28 mouse cellular contexts compared by ENCODE assay signal in genomic region chr13:41899281-41899680, GRCm38 (mm10). TPM values are rescaled to one million over a fixed set of nuclear protein-coding genes. Genes with fewer than 3 reads are reported as not detected.
DNase-seq lines count a peak whose midpoint lies in the region; ATAC-seq and TF ChIP-seq lines count a peak whose summit lies in the region.
"Had no signal": no experiment of that assay in that cellular context is flagged by ENCODE, and none has a peak within 500 bp of the region (broad histone marks: within the 10 kb centered on the region; RNA-seq: fewer than 3 reads in every experiment).

No protein-coding gene starts in this region.

- ATAC-seq in embryonic facial prominence, embryonic 14.5 days (ENCODE audit: low read depth) = no peak
- ATAC-seq in hindbrain, postnatal 0 days = no peak
- no peak for ATAC-seq in hindbrain, embryonic 14.5 days (ENCODE audit: low FRiP score)
- peak; percentile 88 for ATAC-seq in lung, embryonic 14.5 days (ENCODE audit: insufficient read depth)
- ATAC-seq in lung, embryonic 16.5 days (ENCODE audit: low read depth) = peak; percentile 59; the same call in 1 of the 2 replicates
- ATAC-seq: forebrain, embryonic 14.5 days; forebrain, embryonic 16.5 days had no signal

- H3K27me3 ChIP-seq in embryonic facial prominence, embryonic 14.5 days (replicated peaks; ENCODE audit: control insufficient read depth, insufficient read depth, low read length) = no peaks in the 10 kb centered on the region
- H3K27me3 ChIP-seq in embryonic facial prominence, embryonic 10.5 days (replicated peaks; ENCODE audit: low read depth, poor library complexity, severe bottlenecking) = no peaks in the 10 kb centered on the region
- no peaks in the 10 kb centered on the region for H3K27me3 ChIP-seq in hindbrain, postnatal 0 days (ENCODE audit: insufficient read depth, low read length)
- H3K27me3 ChIP-seq in hindbrain, embryonic 14.5 days (ENCODE audit: control insufficient read depth, insufficient read depth, low read length) = no peaks in the 10 kb centered on the region
- H3K27me3 ChIP-seq in lung, embryonic 14.5 days (ENCODE audit: insufficient read depth, low read length) = no peaks in the 10 kb centered on the region
- no peaks in the 10 kb centered on the region for H3K27me3 ChIP-seq in lung, embryonic 16.5 days (ENCODE audit: control insufficient read depth, insufficient read depth, low read depth, low read length)
- H3K27me3 ChIP-seq: embryonic facial prominence, embryonic 12.5 days; embryonic facial prominence, embryonic 15.5 days; forebrain, embryonic 12.5 days had no signal

- no peak overlapping the region for H3K27ac ChIP-seq in embryonic facial prominence, embryonic 14.5 days (replicated peaks; ENCODE audit: low read depth, low read length)
- H3K27ac ChIP-seq in embryonic facial prominence, embryonic 10.5 days (replicated peaks) = no peak overlapping the region
- no peak overlapping the region for H3K27ac ChIP-seq in hindbrain, postnatal 0 days
- H3K27ac ChIP-seq in hindbrain, embryonic 14.5 days = no peak overlapping the region
- no peak overlapping the region for H3K27ac ChIP-seq in lung, embryonic 14.5 days (ENCODE audit: low read depth)
- H3K27ac ChIP-seq in lung, embryonic 16.5 days (ENCODE audit: low read length) = no peak overlapping the region
- H3K27ac ChIP-seq: embryonic facial prominence, embryonic 12.5 days; embryonic facial prominence, embryonic 15.5 days; forebrain, embryonic 10.5 days; forebrain, embryonic 12.5 days had no signal

- no peaks in the 10 kb centered on the region for H3K4me1 ChIP-seq in embryonic facial prominence, embryonic 14.5 days (ENCODE audit: control insufficient read depth, insufficient read depth, low read length)
- no peaks in the 10 kb centered on the region for H3K4me1 ChIP-seq in embryonic facial prominence, embryonic 10.5 days
- no peaks in the 10 kb centered on the region for H3K4me1 ChIP-seq in hindbrain, postnatal 0 days (ENCODE audit: insufficient read depth, low read length)
- no peaks in the 10 kb centered on the region for H3K4me1 ChIP-seq in hindbrain, embryonic 14.5 days (replicated peaks; ENCODE audit: control insufficient read depth, insufficient read depth, low read length)
- H3K4me1 ChIP-seq in lung, embryonic 14.5 days (ENCODE audit: insufficient read depth) = no peaks in the 10 kb centered on the region
- H3K4me1 ChIP-seq in lung, embryonic 16.5 days (replicated peaks; ENCODE audit: control insufficient read depth, insufficient read depth, low read length) = peaks cover 2% of the 10 kb centered on the region; the same call in 1 of the 2 replicates
- H3K4me1 ChIP-seq in lung, adult 2 months (ENCODE audit: control insufficient read depth, insufficient read depth, low read length) = no peaks in the 10 kb centered on the region
- H3K4me1 ChIP-seq: embryonic facial prominence, embryonic 12.5 days; embryonic facial prominence, embryonic 15.5 days; forebrain, embryonic 10.5 days; forebrain, embryonic 12.5 days had no signal

- H3K4me2 ChIP-seq in embryonic facial prominence, embryonic 14.5 days (ENCODE audit: low read depth, low read length) = no peak overlapping the region
- H3K4me2 ChIP-seq in hindbrain, postnatal 0 days (ENCODE audit: low read depth, low read length) = no peak overlapping the region
- no peak overlapping the region for H3K4me2 ChIP-seq in hindbrain, embryonic 14.5 days (replicated peaks)
- no peak overlapping the region for H3K4me2 ChIP-seq in lung, embryonic 14.5 days
- H3K4me2 ChIP-seq in lung, embryonic 16.5 days (ENCODE audit: low read depth, low read length) = no peak overlapping the region
- H3K4me2 ChIP-seq: embryonic facial prominence, embryonic 12.5 days; embryonic facial prominence, embryonic 15.5 days; forebrain, embryonic 12.5 days had no signal

- H3K9ac ChIP-seq in embryonic facial prominence, embryonic 14.5 days (ENCODE audit: low read depth, low read length) = no peak overlapping the region
- no peak overlapping the region for H3K9ac ChIP-seq in hindbrain, postnatal 0 days (replicated peaks; ENCODE audit: low read length)
- H3K9ac ChIP-seq in hindbrain, embryonic 14.5 days = no peak overlapping the region
- H3K9ac ChIP-seq in lung, embryonic 14.5 days = no peak overlapping the region
- H3K9ac ChIP-seq in lung, embryonic 16.5 days (ENCODE audit: low read length) = no peak overlapping the region
- H3K9ac ChIP-seq: embryonic facial prominence, embryonic 12.5 days; embryonic facial prominence, embryonic 15.5 days; forebrain, embryonic 12.5 days had no signal

- TF ChIP-seq CTCF in hindbrain, postnatal 0 days (IDR thresholded peaks at IDR 0.05; ENCODE audit: low read depth) = no peak
- no peak for TF ChIP-seq CTCF in lung, embryonic 14.5 days (IDR thresholded peaks at IDR 0.05; ENCODE audit: low read depth)
- TF ChIP-seq CTCF in lung, adult 2 months (IDR thresholded peaks at IDR 0.05; ENCODE audit: insufficient read depth, low read length) = no peak

- H3K36me3 ChIP-seq in embryonic facial prominence, embryonic 14.5 days (ENCODE audit: control insufficient read depth, insufficient read depth, low read length) = no peaks in the 10 kb centered on the region
- no peaks in the 10 kb centered on the region for H3K36me3 ChIP-seq in embryonic facial prominence, embryonic 10.5 days (replicated peaks)
- no peaks in the 10 kb centered on the region for H3K36me3 ChIP-seq in hindbrain, postnatal 0 days (ENCODE audit: insufficient read depth, low read length)
- no peaks in the 10 kb centered on the region for H3K36me3 ChIP-seq in hindbrain, embryonic 14.5 days (replicated peaks; ENCODE audit: control insufficient read depth, insufficient read depth)
- no peaks in the 10 kb centered on the region for H3K36me3 ChIP-seq in lung, embryonic 14.5 days (ENCODE audit: insufficient read depth)
- no peaks in the 10 kb centered on the region for H3K36me3 ChIP-seq in lung, embryonic 16.5 days (ENCODE audit: control insufficient read depth, insufficient read depth, low read length)
- H3K36me3 ChIP-seq: embryonic facial prominence, embryonic 12.5 days; embryonic facial prominence, embryonic 15.5 days; forebrain, embryonic 10.5 days; forebrain, embryonic 12.5 days had no signal

- peak; percentile 15 for DNase-seq in embryonic facial prominence, embryonic 14.5 days (ENCODE audit: low spot score)
- DNase-seq in embryonic facial prominence, embryonic 10.5 days (ENCODE audit: low spot score) = no peak
- DNase-seq in hindbrain, postnatal 0 days (ENCODE audit: low spot score) = peak; percentile 9
- DNase-seq in hindbrain, embryonic 14.5 days (ENCODE audit: low spot score) = no peak
- peak; percentile 74 for DNase-seq in lung, embryonic 14.5 days
- no peak for DNase-seq in lung, postnatal 25 days (ENCODE audit: low spot score)
- DNase-seq in lung, adult 2 months = no peak
- DNase-seq: adrenal gland, adult 2 months; adrenal gland, postnatal 10 days; adrenal gland, postnatal 25 days; B cell, adult 2 months; cerebellum, adult 11 months; cerebellum, adult 18-20 months; cerebellum, adult 8-10 months; cerebellum, adult 9-11 months; cerebellum, postnatal 14 days; cerebellum, postnatal 36 days; embryo, embryonic 11 days had no signal

- H3K9me3 ChIP-seq in embryonic facial prominence, embryonic 14.5 days (ENCODE audit: control insufficient read depth, low read length) = no peaks in the 10 kb centered on the region
- no peaks in the 10 kb centered on the region for H3K9me3 ChIP-seq in embryonic facial prominence, embryonic 10.5 days
- no peaks in the 10 kb centered on the region for H3K9me3 ChIP-seq in hindbrain, postnatal 0 days (ENCODE audit: low read length)
- no peaks in the 10 kb centered on the region for H3K9me3 ChIP-seq in hindbrain, embryonic 14.5 days (ENCODE audit: control insufficient read depth, low read length)
- no peaks in the 10 kb centered on the region for H3K9me3 ChIP-seq in lung, embryonic 14.5 days (ENCODE audit: low read depth, low read length)
- H3K9me3 ChIP-seq in lung, embryonic 16.5 days (ENCODE audit: control insufficient read depth, low read length) = no peaks in the 10 kb centered on the region
- H3K9me3 ChIP-seq: embryonic facial prominence, embryonic 12.5 days; embryonic facial prominence, embryonic 15.5 days; forebrain, embryonic 10.5 days; forebrain, embryonic 12.5 days had no signal

- no peak overlapping the region for H3K4me3 ChIP-seq in embryonic facial prominence, embryonic 14.5 days (ENCODE audit: low read depth, low read length)
- H3K4me3 ChIP-seq in embryonic facial prominence, embryonic 10.5 days = no peak overlapping the region
- no peak overlapping the region for H3K4me3 ChIP-seq in hindbrain, postnatal 0 days (ENCODE audit: low read length)
- H3K4me3 ChIP-seq in hindbrain, embryonic 14.5 days (replicated peaks; ENCODE audit: low read length) = no peak overlapping the region
- no peak overlapping the region for H3K4me3 ChIP-seq in lung, embryonic 14.5 days (ENCODE audit: low read depth, low read length)
- no peak overlapping the region for H3K4me3 ChIP-seq in lung, embryonic 16.5 days (ENCODE audit: low read length)
- no peak overlapping the region for H3K4me3 ChIP-seq in lung, adult 2 months (replicated peaks; ENCODE audit: extremely low read depth, low read depth, low read length)
- H3K4me3 ChIP-seq: embryonic facial prominence, embryonic 12.5 days; embryonic facial prominence, embryonic 15.5 days; erythroblast, embryonic 14.5 days; forebrain, embryonic 10.5 days; forebrain, embryonic 12.5 days had no signal

- 71% methylated on average over 7 of the region's 7 CpGs for WGBS in embryonic facial prominence, embryonic 14.5 days
- 87% methylated on average over 7 of the region's 7 CpGs for WGBS in embryonic facial prominence, embryonic 10.5 days
- WGBS in hindbrain, postnatal 0 days = 86% methylated on average over 7 of the region's 7 CpGs
- WGBS in hindbrain, embryonic 14.5 days = 78% methylated on average over 7 of the region's 7 CpGs
- 35% methylated on average over 7 of the region's 7 CpGs for WGBS in lung, embryonic 14.5 days
- WGBS in lung, embryonic 16.5 days = 51% methylated on average over 7 of the region's 7 CpGs
- 78% methylated on average over 7 of the region's 7 CpGs for WGBS in lung, adult 2 months

- no peak for TF ChIP-seq POLR2A in lung, adult 2 months (IDR thresholded peaks at IDR 0.05; ENCODE audit: borderline replicate concordance, extremely low read depth, low read depth, low read length)

RNA-seq across cellular contexts. Expression of gene Adtrp, which starts 51.8 kb away (rescaled TPM):
- polyA plus RNA-seq in embryonic facial prominence, embryonic 14.5 days (2014; fragmentation: Nextera tagmentation; extraction: Ambion mirVana) = 3.1 and 3.3 TPM in 2 replicates
- not detected in 2 replicates for polyA plus RNA-seq in embryonic facial prominence, embryonic 10.5 days (2016; fragmentation: Nextera tagmentation; extraction: Ambion mirVana)
- total RNA-seq in hindbrain, postnatal 0 days (2014; rRNA removed) = 0.26 TPM in 1 of 2 replicates, not detected in the other
- 0.26 TPM in 1 of 2 replicates, not detected in the other for polyA plus RNA-seq in hindbrain, postnatal 0 days (2015; fragmentation: Nextera tagmentation; extraction: Ambion mirVana)
- 0.21 TPM in 1 of 2 replicates, not detected in the other for polyA plus RNA-seq in hindbrain, embryonic 14.5 days (2014; fragmentation: Nextera tagmentation; extraction: Ambion mirVana)
- polyA plus RNA-seq in lung, embryonic 14.5 days (2014; fragmentation: Nextera tagmentation; extraction: Ambion mirVana) = not detected in 2 replicates
- polyA plus RNA-seq in lung, embryonic 16.5 days (2015; fragmentation: Nextera tagmentation; extraction: Ambion mirVana) = 0.39 TPM in 1 of 2 replicates, not detected in the other
- polyA plus RNA-seq in lung, adult 2 months (2012; rRNA removed) = 1.6 and 4.3 TPM in 2 replicates
- total RNA-seq: common myeloid progenitor, adult 5-6 weeks; MEL had no signal
- polyA plus RNA-seq: erythroblast, embryonic 14.5 days; forebrain, embryonic 10.5 days; forebrain, embryonic 14.5 days; forebrain, embryonic 16.5 days had no signal

Comparison
In these comparisons a context has a peak if more than half of its experiments do, and no peak if none do; other contexts are left out.
1. DNase-seq: peak in embryonic facial prominence, embryonic 14.5 days (single experiment), hindbrain, postnatal 0 days (single experiment) and lung, embryonic 14.5 days (single experiment); none in embryonic facial prominence, embryonic 10.5 days (single experiment), hindbrain, embryonic 14.5 days (single experiment), lung, postnatal 25 days (single experiment) and lung, adult 2 months (single experiment).
2. ATAC-seq: peak in lung, embryonic 14.5 days (single experiment) and lung, embryonic 16.5 days (single experiment); none in embryonic facial prominence, embryonic 14.5 days (single experiment), hindbrain, postnatal 0 days (single experiment) and hindbrain, embryonic 14.5 days (single experiment).